Mouse (Mus musculus) kidney, embryonic 15.5 days (tissue): Measurements from ENCODE around the gene Gpr12. TPM values are rescaled to one million over a fixed set of nuclear protein-coding genes. Genes with fewer than 3 reads are reported as not detected.
"Not testable (repeated sequence)": the region's sequence is repeated elsewhere in the genome, so short reads cannot be mapped to it uniquely, and the experiment has no call there.

Experiments
- ATAC-seq: fragments of 200-750 bp; cut with Nextera tagmentation; replicated peaks from 2 replicates; pipeline ENCODE4 v1.8.0; 2017; ENCODE audit warnings: moderate TSS enrichment; ENCODE audit not compliant: low FRiP score
- H3K27ac ChIP-seq: fragments of 300-500 bp; sonication (generic); 2 replicates; pipeline ENCODE4 v1.5.1; 2015; ENCODE audit warnings: mild to moderate bottlenecking, inconsistent platforms
- H3K27me3 ChIP-seq: fragments of 300-500 bp; sonication (generic); 2 replicates; pipeline ENCODE4 v1.6.1; 2015; ENCODE audit warnings: inconsistent platforms
- H3K36me3 ChIP-seq: fragments of 300-500 bp; sonication (generic); 2 replicates; pipeline ENCODE4 v1.6.1; 2015; ENCODE audit warnings: inconsistent platforms
- H3K4me1 ChIP-seq: fragments of 300-500 bp; sonication (generic); 2 replicates; pipeline ENCODE4 v1.6.1; 2015; ENCODE audit warnings: inconsistent platforms
- H3K4me2 ChIP-seq: fragments of 300-500 bp; sonication (generic); 2 replicates; pipeline ENCODE4 v1.6.1; 2015; ENCODE audit warnings: moderate library complexity, mild to moderate bottlenecking, inconsistent platforms
- H3K4me3 ChIP-seq: fragments of 300-500 bp; sonication (generic); replicated peaks from 2 replicates; pipeline ENCODE4 v1.5.1; 2015; ENCODE audit warnings: mild to moderate bottlenecking, inconsistent platforms
- H3K9ac ChIP-seq: fragments of 300-500 bp; sonication (generic); 2 replicates; pipeline ENCODE4 v1.6.1; 2015; ENCODE audit warnings: mild to moderate bottlenecking, inconsistent platforms
- H3K9me3 ChIP-seq: fragments of 300-500 bp; sonication (generic); replicated peaks from 2 replicates; pipeline ENCODE4 v1.6.1; 2016; ENCODE audit warnings: inconsistent platforms
- WGBS: fragments of 180-500 bp; shearing (Covaris S2); methylation state at CpG from one replicate; pipeline ENCODE4 v1.1.7; 2015; ENCODE audit warnings: mixed read lengths; 5-methylcytosine and 5-hydroxymethylcytosine counted together
- polyA plus RNA-seq: library from polyadenylated mRNA; unstranded; fragments of >200 nt; fragmentation: Nextera tagmentation; extraction: Ambion mirVana; gene quantifications from 2 replicates; pipeline ENCODE4 v1.2.1, GENCODE M21; 2015

Gpr12 gene
- polyA plus RNA-seq, 1 experiment from 2014 or later: 0.57 TPM

GRCm38 (mm10) chr5:146606221-146606620 lies 21.2 kb upstream of the Gpr12 start:
- Histone ChIP-seq H3K27ac (no peak overlapping the region), H3K4me3 (no peak overlapping the region), H3K27me3 (no peaks in the 10 kb centered on the region), H3K36me3 (no peaks in the 10 kb centered on the region), H3K9ac (no peak overlapping the region), H3K4me2 (no peak overlapping the region), H3K9me3 (no peaks in the 10 kb centered on the region), H3K4me1 (peaks cover 10% of the 10 kb centered on the region)
- ATAC-seq: no peak
- 80% methylated on average over 5 of the region's 5 CpGs for WGBS

- H3K27ac ChIP-seq: no peak overlapping the region
- 72% methylated on average over 5 of the region's 5 CpGs for WGBS
- ATAC-seq: no peak
- no peaks in the 10 kb centered on the region for H3K9me3 ChIP-seq
- no peak overlapping the region for H3K9ac ChIP-seq
- H3K36me3 ChIP-seq: no peaks in the 10 kb centered on the region
- H3K4me1 ChIP-seq: no peaks in the 10 kb centered on the region
- H3K4me3 ChIP-seq: no peak overlapping the region
- no peaks in the 10 kb centered on the region for H3K27me3 ChIP-seq
- no peak overlapping the region for H3K4me2 ChIP-seq
Measured at GRCm38 (mm10) chr5:146599970-146600369, 14.9 kb upstream of the Gpr12 start.

GRCm38 (mm10) chr5:146599216-146599615 lies 14.2 kb upstream of the Gpr12 start:
- H3K27me3 ChIP-seq, H3K27ac ChIP-seq, H3K9ac ChIP-seq, H3K36me3 ChIP-seq, H3K4me1 ChIP-seq, ATAC-seq, H3K4me3 ChIP-seq, H3K9me3 ChIP-seq, H3K4me2 ChIP-seq: not testable (repeated sequence)
- WGBS: 82% methylated on average over 7 of the region's 7 CpGs

GRCm38 (mm10) chr5:146598215-146599119 lies 13.4 kb upstream of the Gpr12 start:
- Histone ChIP-seq H3K4me1 (no peaks in the 10 kb centered on the region), H3K27ac (no peak overlapping the region), H3K9ac (no peak overlapping the region), H3K9me3 (no peaks in the 10 kb centered on the region), H3K36me3 (no peaks in the 10 kb centered on the region), H3K4me2 (no peak overlapping the region), H3K27me3 (no peaks in the 10 kb centered on the region), H3K4me3 (no peak overlapping the region)
- no peak for ATAC-seq
- WGBS: 91% methylated on average over 27 of the region's 27 CpGs

- Histone ChIP-seq H3K36me3 (no peaks in the 10 kb centered on the region), H3K4me3 (no peak overlapping the region), H3K9ac (no peak overlapping the region), H3K27ac (no peak overlapping the region), H3K9me3 (no peaks in the 10 kb centered on the region), H3K27me3 (no peaks in the 10 kb centered on the region), H3K4me2 (no peak overlapping the region), H3K4me1 (no peaks in the 10 kb centered on the region)
- ATAC-seq: no peak
- 89% methylated on average over 10 of the region's 10 CpGs for WGBS
Measured at GRCm38 (mm10) chr5:146597503-146597874, 12.4 kb upstream of the Gpr12 start.

- no peak overlapping the region for H3K27ac ChIP-seq
- ATAC-seq: no peak
- H3K36me3 ChIP-seq: no peaks in the 10 kb centered on the region
- no peak overlapping the region for H3K9ac ChIP-seq
- no peaks in the 10 kb centered on the region for H3K4me1 ChIP-seq
- 71% methylated on average over 18 of the region's 18 CpGs for WGBS
- no peak overlapping the region for H3K4me2 ChIP-seq
- no peak overlapping the region for H3K4me3 ChIP-seq
- H3K27me3 ChIP-seq: no peaks in the 10 kb centered on the region
- H3K9me3 ChIP-seq: no peaks in the 10 kb centered on the region
Measured at GRCm38 (mm10) chr5:146596612-146597502, 11.8 kb upstream of the Gpr12 start.

GRCm38 (mm10) chr5:146592580-146592979 lies 7.5 kb upstream of the Gpr12 start:
- Histone ChIP-seq H3K4me1 (no peaks in the 10 kb centered on the region), H3K4me2 (no peak overlapping the region), H3K27ac (no peak overlapping the region), H3K36me3 (no peaks in the 10 kb centered on the region), H3K4me3 (no peak overlapping the region), H3K9ac (no peak overlapping the region), H3K27me3 (no peaks in the 10 kb centered on the region), H3K9me3 (no peaks in the 10 kb centered on the region)
- 58% methylated on average over 5 of the region's 5 CpGs for WGBS
- ATAC-seq: no peak

GRCm38 (mm10) chr5:146591636-146592035 lies 6.6 kb upstream of the Gpr12 start:
- Histone ChIP-seq H3K27me3 (peaks cover under 1% of the 10 kb centered on the region; the same call in 1 of the 2 replicates), H3K4me3 (no peak overlapping the region), H3K27ac (no peak overlapping the region), H3K36me3 (no peaks in the 10 kb centered on the region), H3K9me3 (no peaks in the 10 kb centered on the region), H3K4me2 (no peak overlapping the region), H3K9ac (no peak overlapping the region), H3K4me1 (no peaks in the 10 kb centered on the region)
- ATAC-seq: no peak
- 90% methylated on average over 4 of the region's 4 CpGs for WGBS

- no peak overlapping the region for H3K4me3 ChIP-seq
- H3K27me3 ChIP-seq: peaks cover 7% of the 10 kb centered on the region
- no peaks in the 10 kb centered on the region for H3K36me3 ChIP-seq
- no peaks in the 10 kb centered on the region; the same call in 1 of the 2 replicates for H3K4me1 ChIP-seq
- H3K9me3 ChIP-seq: no peaks in the 10 kb centered on the region
- no peak overlapping the region for H3K4me2 ChIP-seq
- no peak overlapping the region for H3K27ac ChIP-seq
- WGBS: 71% methylated on average over 4 of the region's 4 CpGs
- no peak overlapping the region for H3K9ac ChIP-seq
- no peak for ATAC-seq
Measured at GRCm38 (mm10) chr5:146590987-146591386, 5.9 kb upstream of the Gpr12 start.

GRCm38 (mm10) chr5:146586357-146587070 lies 1.5 kb upstream of the Gpr12 start:
- Histone ChIP-seq H3K4me3 (no peak overlapping the region), H3K36me3 (no peaks in the 10 kb centered on the region), H3K4me1 (peaks cover 23% of the 10 kb centered on the region), H3K27ac (no peak overlapping the region), H3K9ac (no peak overlapping the region), H3K4me2 (no peak overlapping the region), H3K27me3 (peaks cover 38% of the 10 kb centered on the region), H3K9me3 (no peaks in the 10 kb centered on the region)
- no peak for ATAC-seq
- 76% methylated on average over 8 of the region's 8 CpGs for WGBS

GRCm38 (mm10) chr5:146585307-146585651 lies 240 bp upstream of the Gpr12 start:
- H3K4me1 ChIP-seq: peaks cover 23% of the 10 kb centered on the region
- no peaks in the 10 kb centered on the region for H3K9me3 ChIP-seq
- no peak overlapping the region for H3K9ac ChIP-seq
- peak overlapping the region; percentile 97 for H3K4me2 ChIP-seq
- peak overlapping the region; percentile 60 for H3K4me3 ChIP-seq
- no peaks in the 10 kb centered on the region for H3K36me3 ChIP-seq
- H3K27ac ChIP-seq: no peak overlapping the region
- under 1% methylated on average over 10 of the region's 10 CpGs for WGBS
- ATAC-seq: peak; percentile 26; the same call in 1 of the 2 replicates
- peaks cover 38% of the 10 kb centered on the region for H3K27me3 ChIP-seq

- no peaks in the 10 kb centered on the region for H3K9me3 ChIP-seq
- 10% methylated on average over 10 of the region's 10 CpGs for WGBS
- H3K36me3 ChIP-seq: no peaks in the 10 kb centered on the region
- peak overlapping the region; percentile 97 for H3K4me2 ChIP-seq
- no peak for ATAC-seq
- peaks cover 38% of the 10 kb centered on the region for H3K27me3 ChIP-seq
- peaks cover 23% of the 10 kb centered on the region for H3K4me1 ChIP-seq
- H3K9ac ChIP-seq: peak overlapping the region; percentile 43; the same call in 1 of the 2 replicates
- H3K27ac ChIP-seq: no peak overlapping the region
- H3K4me3 ChIP-seq: peak overlapping the region; percentile 60
Measured at GRCm38 (mm10) chr5:146584156-146584477, 922 bp downstream of the Gpr12 start.
